ENCODE assay signal across 22 mouse cellular contexts in genomic region chr5:98466882-98467535, GRCm38 (mm10).
DNase-seq lines count a peak whose midpoint lies in the region; ATAC-seq and TF ChIP-seq lines count a peak whose summit lies in the region.
"Had no signal": no experiment of that assay in that cellular context is flagged by ENCODE, and none has a peak within 500 bp of the region (broad histone marks: within the 10 kb centered on the region; RNA-seq: fewer than 3 reads in every experiment).

No protein-coding gene starts in this region.

- peaks cover 6% of the 10 kb centered on the region; the same call in 1 of the 2 replicates for H3K4me1 ChIP-seq in kidney, embryonic 14.5 days (ENCODE audit: control insufficient read depth, insufficient read depth, low read length)
- H3K4me1 ChIP-seq in kidney, adult 2 months (ENCODE audit: control insufficient read depth, insufficient read depth, low read length), result no peaks in the 10 kb centered on the region
- no peaks in the 10 kb centered on the region for H3K4me1 ChIP-seq in neural tube, embryonic 11.5 days (ENCODE audit: control insufficient read depth, insufficient read depth, low read length)
- H3K4me1 ChIP-seq in neural tube, embryonic 15.5 days, result no peaks in the 10 kb centered on the region
- no peaks in the 10 kb centered on the region for H3K4me1 ChIP-seq in lung, adult 2 months (ENCODE audit: control insufficient read depth, insufficient read depth, low read length)
- H3K4me1 ChIP-seq: embryonic facial prominence, embryonic 15.5 days; heart, embryonic 13.5 days had no signal

- no peak for TF ChIP-seq CTCF in kidney, adult 2 months (conservative IDR thresholded peaks at IDR 0.05; ENCODE audit: insufficient read depth, insufficient read length, low read depth, low read length)
- no peak for TF ChIP-seq CTCF in lung, adult 2 months (IDR thresholded peaks at IDR 0.05; ENCODE audit: insufficient read depth, low read length)

- H3K9me3 ChIP-seq in kidney, embryonic 14.5 days (ENCODE audit: control insufficient read depth, low read length), result no peaks in the 10 kb centered on the region
- no peaks in the 10 kb centered on the region for H3K9me3 ChIP-seq in neural tube, embryonic 11.5 days (ENCODE audit: control insufficient read depth, low read length)
- no peaks in the 10 kb centered on the region for H3K9me3 ChIP-seq in neural tube, embryonic 15.5 days (replicated peaks)
- H3K9me3 ChIP-seq: embryonic facial prominence, embryonic 15.5 days; heart, embryonic 13.5 days had no signal

- DNase-seq in adrenal gland, postnatal 10 days, result peak; percentile 5
- no peak for DNase-seq in adrenal gland, adult 8-10 months
- DNase-seq in kidney, adult 2 months, result no peak
- DNase-seq in neural tube, embryonic 11.5 days (ENCODE audit: low spot score), result no peak
- DNase-seq in lung, adult 2 months, result no peak
- DNase-seq: adrenal gland, postnatal 14 days; cerebellum, adult 11-12 months; cerebellum, adult 8-10 months; cerebellum, postnatal 14 days; gastrocnemius, postnatal 25 days; heart, adult 18-20 months; heart, postnatal 14 days; heart, postnatal 4 days had no signal

- H3K27ac ChIP-seq in kidney, embryonic 14.5 days (ENCODE audit: low read depth, low read length), result no peak overlapping the region
- no peak overlapping the region for H3K27ac ChIP-seq in kidney, adult 2 months (ENCODE audit: insufficient read depth, low read depth, low read length)
- H3K27ac ChIP-seq in neural tube, embryonic 11.5 days (ENCODE audit: low read depth, low read length), result no peak overlapping the region
- H3K27ac ChIP-seq in neural tube, embryonic 15.5 days (replicated peaks), result no peak overlapping the region
- H3K27ac ChIP-seq: embryonic facial prominence, embryonic 15.5 days; heart, embryonic 13.5 days; hindbrain, embryonic 14.5 days; hindbrain, postnatal 0 days had no signal

- H3K9ac ChIP-seq in kidney, embryonic 14.5 days (ENCODE audit: low read depth, low read length), result no peak overlapping the region
- no peak overlapping the region for H3K9ac ChIP-seq in neural tube, embryonic 11.5 days (ENCODE audit: low read length)
- no peak overlapping the region for H3K9ac ChIP-seq in neural tube, embryonic 15.5 days (replicated peaks)
- H3K9ac ChIP-seq: embryonic facial prominence, embryonic 15.5 days; heart, embryonic 13.5 days; hindbrain, embryonic 14.5 days had no signal

- no peaks in the 10 kb centered on the region for H3K36me3 ChIP-seq in kidney, embryonic 14.5 days (ENCODE audit: control insufficient read depth, insufficient read depth, low read length)
- H3K36me3 ChIP-seq in kidney, adult 2 months (ENCODE audit: control insufficient read depth, insufficient read depth, low read length), result no peaks in the 10 kb centered on the region
- H3K36me3 ChIP-seq in neural tube, embryonic 11.5 days (ENCODE audit: control insufficient read depth, insufficient read depth, low read length), result no peaks in the 10 kb centered on the region
- H3K36me3 ChIP-seq in neural tube, embryonic 15.5 days, result no peaks in the 10 kb centered on the region
- H3K36me3 ChIP-seq: embryonic facial prominence, embryonic 15.5 days; heart, embryonic 13.5 days had no signal

- ATAC-seq in kidney, embryonic 14.5 days (ENCODE audit: low FRiP score, low TSS enrichment), result 0 out of 2 replicates have a peak, but pooled peaks have one; percentile 20
- ATAC-seq in neural tube, embryonic 11.5 days (ENCODE audit: insufficient read depth, low FRiP score, low TSS enrichment), result 0 out of 2 replicates have a peak, but pooled peaks have one; percentile 27
- ATAC-seq in neural tube, embryonic 15.5 days (ENCODE audit: low FRiP score), result no peak
- ATAC-seq: activated CD4-positive, CD25-positive, alpha-beta regulatory T cell, adult 4 months; forebrain, embryonic 14.5 days; hindbrain, postnatal 0 days; inflammation-experienced regulatory T-cells, adult 6 months had no signal

- no peak overlapping the region for H3K4me2 ChIP-seq in kidney, embryonic 14.5 days (replicated peaks; ENCODE audit: low read depth, low read length)
- no peak overlapping the region for H3K4me2 ChIP-seq in neural tube, embryonic 11.5 days (ENCODE audit: low read depth)
- H3K4me2 ChIP-seq in neural tube, embryonic 15.5 days, result no peak overlapping the region
- H3K4me2 ChIP-seq: embryonic facial prominence, embryonic 15.5 days; heart, embryonic 13.5 days; hindbrain, embryonic 14.5 days had no signal

- H3K4me3 ChIP-seq in kidney, embryonic 14.5 days (ENCODE audit: low read length), result no peak overlapping the region
- no peak overlapping the region for H3K4me3 ChIP-seq in kidney, adult 2 months (ENCODE audit: insufficient read depth, low read depth, low read length)
- H3K4me3 ChIP-seq in neural tube, embryonic 11.5 days (ENCODE audit: low read depth, low read length), result no peak overlapping the region
- H3K4me3 ChIP-seq in neural tube, embryonic 15.5 days (replicated peaks), result no peak overlapping the region
- H3K4me3 ChIP-seq in lung, adult 2 months (replicated peaks; ENCODE audit: extremely low read depth, low read depth, low read length), result no peak overlapping the region
- H3K4me3 ChIP-seq: embryonic facial prominence, embryonic 15.5 days; heart, embryonic 13.5 days had no signal

- H3K27me3 ChIP-seq in kidney, embryonic 14.5 days (ENCODE audit: control insufficient read depth, insufficient read depth, low read length), result no peaks in the 10 kb centered on the region
- no peaks in the 10 kb centered on the region for H3K27me3 ChIP-seq in kidney, adult 2 months (replicated peaks; ENCODE audit: control insufficient read depth, insufficient read depth, low read length)
- no peaks in the 10 kb centered on the region for H3K27me3 ChIP-seq in neural tube, embryonic 11.5 days (ENCODE audit: control insufficient read depth, insufficient read depth, low read length)
- no peaks in the 10 kb centered on the region for H3K27me3 ChIP-seq in neural tube, embryonic 15.5 days (replicated peaks)
- H3K27me3 ChIP-seq: embryonic facial prominence, embryonic 15.5 days; heart, embryonic 13.5 days had no signal

- WGBS in kidney, embryonic 14.5 days, result 36% methylated on average over 4 of the region's 4 CpGs
- 41% methylated on average over 4 of the region's 4 CpGs for WGBS in kidney, adult 2 months
- WGBS in neural tube, embryonic 11.5 days, result 62% methylated on average over 4 of the region's 4 CpGs
- WGBS in neural tube, embryonic 15.5 days, result 31% methylated on average over 4 of the region's 4 CpGs
- 64% methylated on average over 4 of the region's 4 CpGs for WGBS in lung, adult 2 months

- TF ChIP-seq POLR2A in kidney, adult 2 months (IDR thresholded peaks at IDR 0.05; ENCODE audit: low read depth, low read length), result no peak
- TF ChIP-seq POLR2A in lung, adult 2 months (IDR thresholded peaks at IDR 0.05; ENCODE audit: borderline replicate concordance, extremely low read depth, low read depth, low read length), result no peak
